Mouse (Mus musculus) spleen, postnatal 10 days (tissue): ENCODE measurements at regions not wholly inside any gene's neighbourhood (a gene's known extent, or its start where the extent isn't known, plus 50 kb on each side); places are given as distances from the start of the nearest gene placed in this dataset.

Experiments
- DNase-seq, 2 experiments: peaks; one replicate each; pipeline ENCODE4 v3.0.0; 2021 to 2022; ENCODE audit warnings: low spot score in 2 of 2

- DNase-seq: no peak
These were observed 162.8 kb upstream of the Fam98a start for GRCm38 (mm10) chr17:75714578-75714977.

DNA sequence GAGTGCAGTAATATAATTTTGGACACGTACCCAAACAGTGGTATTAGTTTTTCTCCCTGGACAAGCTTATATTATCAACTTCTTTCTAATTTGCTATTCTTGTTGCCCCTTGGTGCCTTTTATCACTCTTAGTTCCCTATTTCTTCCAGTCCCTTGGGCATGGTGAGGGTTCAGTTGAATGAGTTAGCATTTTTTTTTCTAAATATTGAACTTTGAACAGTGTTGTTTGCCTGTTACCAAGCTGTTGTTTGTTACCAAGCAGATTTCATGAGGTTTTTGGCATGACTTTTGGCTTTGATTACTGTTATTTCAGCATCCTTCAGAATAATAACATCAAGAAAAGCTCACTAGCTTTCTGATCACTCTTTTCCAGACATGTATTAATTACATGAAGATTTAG is 162.3 kb upstream of the Fam98a start:
- DNase-seq: no peak

DNA sequence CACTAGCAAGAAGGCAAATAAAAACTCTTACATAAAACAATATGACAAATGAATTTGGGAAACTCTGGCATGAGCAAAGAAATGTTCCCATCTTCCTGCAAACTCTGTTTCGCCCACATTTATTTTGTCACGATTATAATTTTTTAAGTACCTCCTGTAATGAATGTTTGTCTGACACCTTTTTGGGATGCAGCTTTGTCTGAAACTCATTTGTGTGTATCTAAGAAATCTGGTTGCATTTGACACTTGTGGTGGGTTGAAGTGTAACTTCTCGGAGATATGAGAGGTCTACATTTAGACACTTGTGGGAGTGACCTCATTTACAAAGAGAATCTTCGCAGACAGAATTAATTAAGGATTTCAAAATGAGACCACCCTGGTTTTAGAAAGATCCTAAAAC is 155.9 kb upstream of the Fam98a start:
- DNase-seq: no peak

DNA sequence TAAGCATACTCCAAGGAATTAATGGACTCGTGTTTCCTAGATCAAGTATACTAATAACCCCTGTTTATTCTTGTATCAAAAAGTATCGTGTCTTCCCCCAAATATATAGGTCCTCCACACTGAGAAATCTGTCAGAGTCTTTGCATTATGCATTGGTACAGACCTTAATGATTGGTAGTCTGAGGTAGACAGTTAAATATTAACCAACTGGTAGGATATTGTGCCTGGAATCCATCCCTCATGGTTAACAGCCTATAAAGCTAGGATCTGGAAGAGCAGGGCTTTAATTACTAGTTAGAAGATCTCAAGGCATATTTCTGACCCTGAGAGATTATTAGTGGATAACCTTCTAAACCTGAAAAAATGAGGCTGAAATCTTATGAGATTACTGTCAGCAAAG is 153.6 kb upstream of the Fam98a start:
- DNase-seq: no peak

GRCm38 (mm10) chr17:75703865-75704264 is 152.1 kb upstream of the Fam98a start:
- DNase-seq: no peak

GRCm38 (mm10) chr17:75696729-75697103 is 145.0 kb upstream of the Fam98a start:
- no peak for DNase-seq

- DNase-seq: no peak
These were observed 144.5 kb upstream of the Fam98a start for GRCm38 (mm10) chr17:75696103-75696728.

DNA sequence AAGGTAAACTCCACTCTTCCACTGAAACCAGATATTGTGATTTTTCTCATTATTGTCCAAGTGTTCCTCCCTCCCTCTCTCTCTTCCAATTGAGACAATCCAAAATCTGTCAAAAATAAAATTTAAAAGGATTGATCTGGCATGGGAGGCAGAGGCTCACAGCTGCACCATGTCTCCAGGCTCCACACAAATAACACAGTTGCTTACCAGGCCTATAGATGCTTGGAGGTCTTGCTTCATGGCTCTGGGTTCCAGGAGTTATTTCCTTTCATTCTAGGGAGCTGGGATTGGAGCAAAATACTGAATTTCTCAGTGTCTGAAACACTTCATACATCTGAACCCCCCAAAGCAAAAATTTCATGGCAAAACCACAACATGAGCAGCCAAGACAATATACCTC is 134.2 kb upstream of the Fam98a start:
- DNase-seq: no peak

GRCm38 (mm10) chr17:75646982-75647381 is 95.2 kb upstream of the Fam98a start:
- DNase-seq: no peak

- no peak for DNase-seq
These were observed 93.0 kb upstream of the Fam98a start for GRCm38 (mm10) chr17:75644698-75645097.

- no peak for DNase-seq
These were observed 90.6 kb upstream of the Fam98a start for GRCm38 (mm10) chr17:75642311-75642710.

GRCm38 (mm10) chr17:75641010-75641498 is 89.3 kb upstream of the Fam98a start:
- DNase-seq: no peak

GRCm38 (mm10) chr17:75640575-75640974 is 88.8 kb upstream of the Fam98a start:
- DNase-seq: no peak

GRCm38 (mm10) chr17:75629857-75630256 is 78.1 kb upstream of the Fam98a start:
- no peak for DNase-seq

DNA sequence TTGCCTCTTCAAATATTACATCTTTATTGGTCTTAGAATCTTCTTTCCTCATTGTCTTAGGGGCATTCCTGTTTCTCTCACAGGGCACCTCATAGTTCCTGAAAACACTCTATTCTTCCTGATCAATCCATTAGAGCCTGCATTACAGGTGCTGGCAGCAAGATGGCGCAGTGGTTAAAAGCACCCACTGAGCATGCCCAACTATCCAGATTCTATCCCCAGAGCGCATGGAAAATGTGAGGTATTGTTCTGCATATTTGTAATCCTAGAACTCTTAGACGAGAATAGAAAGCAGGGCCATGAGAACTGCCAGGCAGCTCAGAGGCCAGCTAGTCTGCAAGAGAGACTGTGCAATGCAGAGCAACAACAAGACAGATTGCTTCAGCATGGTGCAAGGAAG is 67.7 kb upstream of the Fam98a start:
- no peak for DNase-seq

GRCm38 (mm10) chr17:75618514-75618913 is 66.8 kb upstream of the Fam98a start:
- no peak for DNase-seq

- DNase-seq: no peak
These were observed 65.5 kb upstream of the Fam98a start for GRCm38 (mm10) chr17:75617280-75617679.

DNA sequence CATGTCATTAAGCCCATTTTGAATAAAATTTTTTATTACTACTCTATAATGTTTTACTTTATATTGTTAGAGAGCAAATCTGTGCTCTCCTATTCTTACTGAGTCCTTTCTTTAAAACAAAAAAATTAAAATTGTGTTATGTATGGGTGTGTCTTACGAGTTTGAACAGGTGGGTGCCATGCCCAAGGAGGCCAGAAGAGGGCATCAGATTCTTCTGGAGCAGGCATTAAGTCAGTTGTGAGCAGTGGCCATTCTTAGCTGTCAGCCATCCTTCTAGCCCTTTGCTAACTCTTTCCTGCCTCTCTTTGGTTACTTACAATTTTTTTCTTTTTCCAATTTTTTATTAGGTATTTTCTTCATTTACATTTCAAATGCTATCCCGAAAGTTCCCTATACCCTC is 63.6 kb upstream of the Fam98a start:
- peak in 1 of 2 experiments; percentile 53 for DNase-seq

DNA sequence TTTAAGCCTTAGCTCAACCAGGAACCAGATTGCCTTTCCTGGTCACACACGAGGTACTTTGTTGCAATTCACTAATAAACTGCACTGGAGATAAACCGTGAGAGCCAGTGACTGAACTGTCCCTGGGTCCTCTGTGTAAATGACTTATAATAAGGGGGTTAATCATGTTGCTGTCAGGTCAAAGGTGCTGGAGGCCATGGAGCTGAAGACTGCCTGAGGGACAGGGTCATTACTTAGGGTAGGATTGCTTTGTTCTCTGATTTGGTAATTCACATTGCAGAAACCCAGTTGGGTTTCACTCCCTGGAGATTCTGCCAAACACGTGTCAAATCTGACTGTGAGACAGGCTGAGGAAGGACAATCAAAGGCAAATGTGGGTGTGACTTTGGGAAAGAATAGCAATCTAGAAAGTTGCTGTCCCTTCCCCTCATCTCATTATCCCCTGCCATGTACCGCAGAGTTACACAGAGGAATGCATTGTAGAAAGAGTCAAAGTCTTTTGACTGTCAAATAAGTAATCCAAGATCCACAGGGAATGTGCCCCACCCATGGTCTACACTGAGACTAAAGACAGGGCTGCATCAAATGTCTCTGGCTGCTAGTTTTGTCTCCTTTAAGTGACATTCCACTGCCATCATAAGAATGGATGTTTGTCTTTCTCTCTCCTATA is 51.8 kb upstream of the Fam98a start:
- no peak for DNase-seq
